Mouse (Mus musculus): ENCODE measurements around the gene Pxn.
"Not testable (repeated sequence)": the region's sequence is repeated elsewhere in the genome, so short reads cannot be mapped to it uniquely, and the experiment has no call there.

The Pxn gene

GRCm38 (mm10) chr5:115509321-115509761, 2.9 kb downstream of the Pxn start:
- DNase-seq (ENCODE audit: low spot score): no peak

GRCm38 (mm10) chr5:115509790-115510689, 3.6 kb downstream of the Pxn start:
- no peak for DNase-seq (ENCODE audit: low spot score)

- DNase-seq (ENCODE audit: low spot score): no peak
Observed at GRCm38 (mm10) chr5:115512375-115512774, 5.9 kb downstream of the Pxn start.

GRCm38 (mm10) chr5:115513246-115513645, 6.8 kb downstream of the Pxn start:
- no peak for DNase-seq (ENCODE audit: low spot score)

- DNase-seq (ENCODE audit: low spot score): no peak
Observed at GRCm38 (mm10) chr5:115513721-115514120, 7.2 kb downstream of the Pxn start.

GRCm38 (mm10) chr5:115514346-115514745, 7.9 kb downstream of the Pxn start:
- no peak for DNase-seq (ENCODE audit: low spot score)

- DNase-seq (ENCODE audit: low spot score): peak; percentile 72
Observed at GRCm38 (mm10) chr5:115514896-115515587, 8.6 kb downstream of the Pxn start.

- DNase-seq (ENCODE audit: low spot score): no peak
Observed at GRCm38 (mm10) chr5:115516081-115516907, 9.8 kb downstream of the Pxn start.

GRCm38 (mm10) chr5:115516908-115517307, 10.4 kb downstream of the Pxn start:
- no peak for DNase-seq (ENCODE audit: low spot score)

GRCm38 (mm10) chr5:115517501-115517900, 11.0 kb downstream of the Pxn start:
- no peak for DNase-seq (ENCODE audit: low spot score)

- not testable (repeated sequence) for DNase-seq (ENCODE audit: low spot score)
Observed at GRCm38 (mm10) chr5:115518214-115518613, 11.7 kb downstream of the Pxn start.

- no peak for DNase-seq (ENCODE audit: low spot score)
Observed at GRCm38 (mm10) chr5:115520325-115520869, 13.9 kb downstream of the Pxn start.

- no peak for DNase-seq (ENCODE audit: low spot score)
Observed at GRCm38 (mm10) chr5:115521553-115522461, 15.3 kb downstream of the Pxn start.

GRCm38 (mm10) chr5:115522531-115522930, 16.1 kb downstream of the Pxn start:
- no peak for DNase-seq (ENCODE audit: low spot score)

- DNase-seq (ENCODE audit: low spot score): no peak
Observed at GRCm38 (mm10) chr5:115522981-115523499, 16.6 kb downstream of the Pxn start.

GRCm38 (mm10) chr5:115523971-115524370, 17.5 kb downstream of the Pxn start:
- no peak for DNase-seq (ENCODE audit: low spot score)

- no peak for DNase-seq (ENCODE audit: low spot score)
Observed at GRCm38 (mm10) chr5:115524471-115524870, 18.0 kb downstream of the Pxn start.

GRCm38 (mm10) chr5:115525416-115525815, 18.9 kb downstream of the Pxn start:
- no peak for DNase-seq (ENCODE audit: low spot score)

- DNase-seq (ENCODE audit: low spot score): no peak
Observed at GRCm38 (mm10) chr5:115525943-115526342, 19.5 kb downstream of the Pxn start.

GRCm38 (mm10) chr5:115526456-115527202, 20.2 kb downstream of the Pxn start:
- DNase-seq (ENCODE audit: low spot score): no peak
